8 mouse cellular contexts compared by ENCODE assay signal in genomic region chr6:66367263-66367662, GRCm38 (mm10).
DNase-seq lines count a peak whose midpoint lies in the region; ATAC-seq and TF ChIP-seq lines count a peak whose summit lies in the region.

No protein-coding gene starts in this region.

- no peak overlapping the region for H3K4me3 ChIP-seq in forebrain, embryonic 16.5 days (replicated peaks; ENCODE audit: low read length)
- no peak overlapping the region for H3K4me3 ChIP-seq in forebrain, embryonic 11.5 days (ENCODE audit: low read depth, low read length)
- no peak overlapping the region for H3K4me3 ChIP-seq in lung, adult 2 months (replicated peaks; ENCODE audit: extremely low read depth, low read depth, low read length)

- H3K9me3 ChIP-seq in forebrain, embryonic 16.5 days (ENCODE audit: control insufficient read depth, low read length), result no peaks in the 10 kb centered on the region
- no peaks in the 10 kb centered on the region for H3K9me3 ChIP-seq in forebrain, embryonic 11.5 days (ENCODE audit: control insufficient read depth, low read length)

- no peak for TF ChIP-seq POLR2A in lung, adult 2 months (IDR thresholded peaks at IDR 0.05; ENCODE audit: borderline replicate concordance, extremely low read depth, low read depth, low read length)

- no peak for TF ChIP-seq CTCF in lung, adult 2 months (IDR thresholded peaks at IDR 0.05; ENCODE audit: insufficient read depth, low read length)

- H3K4me2 ChIP-seq in forebrain, embryonic 16.5 days (ENCODE audit: low read length), result no peak overlapping the region
- H3K4me2 ChIP-seq in forebrain, embryonic 11.5 days (ENCODE audit: low read depth, low read length, severe bottlenecking), result no peak overlapping the region

- DNase-seq in forebrain, embryonic 11.5 days (ENCODE audit: low spot score), result no peak
- DNase-seq in lung, adult 18-20 months, result peak; percentile 3 to 12
- no peak for DNase-seq in lung, adult 2 months
- DNase-seq in lung, postnatal 10 days, result peak; percentile 31
- no peak for DNase-seq in thymus, postnatal 14 days
- no peak for DNase-seq in embryo, embryonic 10 days (ENCODE audit: low spot score)

- no peak overlapping the region for H3K27ac ChIP-seq in forebrain, embryonic 16.5 days (ENCODE audit: low read length)
- no peak overlapping the region for H3K27ac ChIP-seq in forebrain, embryonic 11.5 days (ENCODE audit: low read depth, low read length)

- H3K36me3 ChIP-seq in forebrain, embryonic 16.5 days (ENCODE audit: control insufficient read depth, insufficient read depth), result no peaks in the 10 kb centered on the region
- no peaks in the 10 kb centered on the region for H3K36me3 ChIP-seq in forebrain, embryonic 11.5 days (ENCODE audit: control insufficient read depth, insufficient read depth, low read length)

- no peaks in the 10 kb centered on the region for H3K27me3 ChIP-seq in forebrain, embryonic 16.5 days (replicated peaks; ENCODE audit: control insufficient read depth, insufficient read depth, low read length)
- no peaks in the 10 kb centered on the region for H3K27me3 ChIP-seq in forebrain, embryonic 11.5 days (ENCODE audit: control insufficient read depth, insufficient read depth, low read length)

- ATAC-seq in forebrain, embryonic 16.5 days, result peak; percentile 84
- ATAC-seq in forebrain, embryonic 11.5 days (replicated peaks; ENCODE audit: low FRiP score), result no peak
- peak; percentile 81 for ATAC-seq in common myeloid progenitor, adult 5-6 weeks (replicated peaks; ENCODE audit: low read depth, poor library complexity, severe bottlenecking)

- H3K9ac ChIP-seq in forebrain, embryonic 16.5 days (replicated peaks; ENCODE audit: low read depth, low read length), result no peak overlapping the region
- no peak overlapping the region for H3K9ac ChIP-seq in forebrain, embryonic 11.5 days (ENCODE audit: low read length)

- no peaks in the 10 kb centered on the region; the same call in 1 of the 2 replicates for H3K4me1 ChIP-seq in forebrain, embryonic 16.5 days (replicated peaks; ENCODE audit: control insufficient read depth, insufficient read depth, low read length)
- no peaks in the 10 kb centered on the region for H3K4me1 ChIP-seq in forebrain, embryonic 11.5 days (replicated peaks; ENCODE audit: control insufficient read depth, insufficient read depth, low read length)
- H3K4me1 ChIP-seq in lung, adult 2 months (ENCODE audit: control insufficient read depth, insufficient read depth, low read length), result no peaks in the 10 kb centered on the region

Comparison
In these comparisons a context has a peak if more than half of its experiments do, and no peak if none do; other contexts are left out.
1. DNase-seq: peak in lung, adult 18-20 months (2 of 2) and lung, postnatal 10 days (single experiment); none in forebrain, embryonic 11.5 days (single experiment), lung, adult 2 months (single experiment), thymus, postnatal 14 days (single experiment) and embryo, embryonic 10 days (single experiment).